8 mouse cellular contexts compared by ENCODE assay signal in the genomic region with DNA sequence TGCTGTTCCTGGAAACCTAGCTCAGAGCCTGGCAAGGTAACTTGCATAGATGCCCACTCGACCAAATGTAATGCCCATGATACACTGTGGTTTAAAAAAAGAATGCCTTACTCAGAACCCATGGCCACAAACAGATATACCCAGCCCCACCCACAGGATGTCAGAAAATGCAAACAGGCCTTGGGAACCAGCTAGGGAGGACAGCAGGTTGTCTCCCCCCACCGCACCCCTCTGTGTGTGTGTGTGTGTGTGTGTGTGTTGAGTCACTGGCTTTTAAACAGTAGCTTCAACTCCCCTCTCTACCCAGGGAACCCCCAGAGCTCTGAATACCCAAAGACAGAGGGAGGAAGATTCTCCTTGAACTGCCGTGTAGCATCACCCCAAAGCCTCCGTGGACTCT. TPM values are rescaled to one million over a fixed set of nuclear protein-coding genes. Genes with fewer than 3 reads are reported as not detected.
DNase-seq lines count a peak whose midpoint lies in the region; ATAC-seq and TF ChIP-seq lines count a peak whose summit lies in the region.

No protein-coding gene starts in this region.

- peak overlapping the region; percentile 88 for H3K4me3 ChIP-seq in heart, embryonic 10.5 days
- peak overlapping the region; percentile 92 for H3K4me3 ChIP-seq in bone marrow, adult 2 months (replicated peaks; ENCODE audit: control insufficient read depth, low read depth, low read length)
- peak overlapping the region; percentile 73 for H3K4me3 ChIP-seq in midbrain, embryonic 12.5 days

- H3K36me3 ChIP-seq in heart, embryonic 10.5 days = peaks cover 7% of the 10 kb centered on the region
- H3K36me3 ChIP-seq in midbrain, embryonic 12.5 days = peaks cover 12% of the 10 kb centered on the region; the same call in 1 of the 2 replicates

- no peaks in the 10 kb centered on the region for H3K9me3 ChIP-seq in heart, embryonic 10.5 days
- H3K9me3 ChIP-seq in midbrain, embryonic 12.5 days = no peaks in the 10 kb centered on the region

- H3K4me1 ChIP-seq in heart, embryonic 10.5 days = peaks cover 23% of the 10 kb centered on the region
- H3K4me1 ChIP-seq in bone marrow, adult 2 months (ENCODE audit: control insufficient read depth, insufficient read depth, low read length) = no peaks in the 10 kb centered on the region; the same call in 1 of the 2 replicates
- peaks cover 18% of the 10 kb centered on the region for H3K4me1 ChIP-seq in midbrain, embryonic 12.5 days

- no peaks in the 10 kb centered on the region for H3K27me3 ChIP-seq in heart, embryonic 10.5 days (ENCODE audit: insufficient read depth, poor library complexity, severe bottlenecking)
- H3K27me3 ChIP-seq in midbrain, embryonic 12.5 days = peaks cover 13% of the 10 kb centered on the region; the same call in 1 of the 2 replicates

- intact Hi-C loops in gastrocnemius, postnatal 36 days (cut with DNase I) = loop anchor here (5.0 kb wide), 1 partner anchor 131 kb away; no protein-coding TSS in a partner anchor

- no peak for DNase-seq in heart, embryonic 10.5 days (ENCODE audit: low spot score)
- no peak for DNase-seq in heart, adult 8-10 months (ENCODE audit: low spot score)
- peak; percentile 60 for DNase-seq in induced T-regulatory cell, adult 2 months (ENCODE audit: low read depth)
- no peak for DNase-seq in ovary, postnatal 10 days (ENCODE audit: low spot score)
- no peak for DNase-seq in gastrocnemius, postnatal 36 days
- DNase-seq in adrenal gland, postnatal 4 days (ENCODE audit: low spot score in 2 of 2) = no peak

- no peak for TF ChIP-seq POLR2A in bone marrow, adult 2 months (IDR thresholded peaks at IDR 0.05; ENCODE audit: borderline replicate concordance, control insufficient read depth, low read depth, low read length)

- H3K4me2 ChIP-seq in midbrain, embryonic 12.5 days (replicated peaks) = peak overlapping the region; percentile 99

- ATAC-seq in midbrain, embryonic 12.5 days (ENCODE audit: low FRiP score, low read depth) = no peak

- no peak for TF ChIP-seq CTCF in bone marrow, adult 2 months (IDR thresholded peaks at IDR 0.05; ENCODE audit: control insufficient read depth, insufficient read depth, low read length)

- 47% methylated on average over 4 of the region's 4 CpGs for WGBS in heart, embryonic 10.5 days
- 20% methylated on average over 4 of the region's 4 CpGs for WGBS in bone marrow, adult 2 months
- 65% methylated on average over 4 of the region's 4 CpGs for WGBS in midbrain, embryonic 12.5 days

- peak overlapping the region; percentile 80; the same call in 1 of the 2 replicates for H3K27ac ChIP-seq in heart, embryonic 10.5 days
- peak overlapping the region; percentile 14 for H3K27ac ChIP-seq in bone marrow, adult 2 months (ENCODE audit: control insufficient read depth, insufficient read depth, low read depth, low read length, poor library complexity)
- no peak overlapping the region for H3K27ac ChIP-seq in midbrain, embryonic 12.5 days (replicated peaks)

- H3K9ac ChIP-seq in midbrain, embryonic 12.5 days (replicated peaks) = peak overlapping the region; percentile 41; the same call in 1 of the 2 replicates

RNA-seq across cellular contexts. Expression of a gene that starts 1.3 kb away (rescaled TPM):
- 0.11 and 0.23 TPM in 2 replicates for polyA plus RNA-seq in heart, embryonic 10.5 days (2016; fragmentation: Nextera tagmentation; extraction: Ambion mirVana)
- under 1 TPM in 2 of 4 experiments, not detected in 2; 0.22 to 0.44 TPM for total RNA-seq in heart, adult 8-10 months (2022)
- 1.4 TPM in 1 of 2 replicates, not detected in the other for polyA plus RNA-seq in bone marrow, adult 2 months (2011; ENCODE audit: insufficient read depth, insufficient read length, low replicate concordance, missing spikeins)
- 1.2 and 1.7 TPM in 2 replicates for polyA plus RNA-seq in midbrain, embryonic 12.5 days (2016; fragmentation: Nextera tagmentation; extraction: Ambion mirVana)
- not detected for total RNA-seq in gastrocnemius, postnatal 36 days (2021)
- under 1 TPM; 0.59 to 0.67 TPM for total RNA-seq in adrenal gland, postnatal 4 days (2021)

RNA-seq across cellular contexts. Expression of a gene that starts 1.6 kb away (rescaled TPM):
- 2.0 and 3.1 TPM in 2 replicates for polyA plus RNA-seq in heart, embryonic 10.5 days (2016; fragmentation: Nextera tagmentation; extraction: Ambion mirVana)
- 10 to 100 TPM; 42.2 to 55.4 (median 44.1) TPM for total RNA-seq in heart, adult 8-10 months (2022)
- 10.9 and 18.5 TPM in 2 replicates for polyA plus RNA-seq in bone marrow, adult 2 months (2011; ENCODE audit: insufficient read depth, insufficient read length, low replicate concordance, missing spikeins)
- polyA plus RNA-seq in midbrain, embryonic 12.5 days (2016; fragmentation: Nextera tagmentation; extraction: Ambion mirVana) = 3.4 and 3.7 TPM in 2 replicates
- 10 to 100 TPM; 12.7 to 16.3 TPM for total RNA-seq in gastrocnemius, postnatal 36 days (2021)
- total RNA-seq in adrenal gland, postnatal 4 days (2021) = 10 to 100 TPM; 14.0 to 24.1 TPM

RNA-seq across cellular contexts. Expression of a gene that starts 59.6 kb away (rescaled TPM):
- 9.3 and 11.2 TPM in 2 replicates for polyA plus RNA-seq in heart, embryonic 10.5 days (2016; fragmentation: Nextera tagmentation; extraction: Ambion mirVana)
- 10 to 100 TPM in 1 of 4 experiments, 1 to 10 TPM in 3; 9.4 to 12.9 (median 9.6) TPM for total RNA-seq in heart, adult 8-10 months (2022)
- 16.3 and 18.6 TPM in 2 replicates for polyA plus RNA-seq in bone marrow, adult 2 months (2011; ENCODE audit: insufficient read depth, insufficient read length, low replicate concordance, missing spikeins)
- 17.5 and 17.6 TPM in 2 replicates for polyA plus RNA-seq in midbrain, embryonic 12.5 days (2016; fragmentation: Nextera tagmentation; extraction: Ambion mirVana)
- total RNA-seq in gastrocnemius, postnatal 36 days (2021) = 1 to 10 TPM; 3.2 to 4.0 TPM
- total RNA-seq in adrenal gland, postnatal 4 days (2021) = 10 to 100 TPM; 22.3 to 26.7 TPM
